Mouse (Mus musculus): Measurements from ENCODE around the gene Eml6.
A peak's percentile ranks its signal among the peaks of the same experiment; 100 is the strongest.

DNA sequence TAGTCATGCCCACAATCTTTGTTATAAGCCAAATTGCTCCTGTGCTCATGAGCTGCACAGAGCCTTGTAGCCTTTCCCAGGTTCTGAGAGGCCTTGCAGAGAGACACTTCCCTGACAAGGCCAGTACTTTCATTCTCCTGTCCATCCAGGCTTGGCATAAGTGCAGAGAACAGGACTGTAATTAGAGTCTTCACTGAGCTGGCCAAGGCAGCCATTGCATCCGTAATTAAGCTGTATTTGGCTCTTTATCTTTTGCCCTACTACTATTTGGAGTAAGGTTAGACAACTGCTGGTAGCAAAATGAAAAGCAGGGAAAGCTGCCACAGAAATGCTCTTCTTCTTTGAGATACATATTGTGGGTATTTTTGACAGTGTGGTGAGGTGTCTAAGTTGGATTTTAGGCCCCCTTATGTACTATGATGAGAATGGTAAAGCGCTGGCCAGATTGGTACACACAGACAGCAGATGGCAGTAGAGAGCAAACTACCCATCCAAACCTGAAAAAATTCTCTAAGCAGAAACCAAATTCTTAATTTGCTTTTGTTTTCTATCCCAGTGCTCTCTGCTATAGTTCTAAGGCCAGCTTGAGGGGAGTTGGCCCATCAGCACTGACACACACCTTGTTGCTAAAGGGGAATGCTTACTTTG is 164.0 kb downstream of the Eml6 start:
- peak; percentile 20; the same call in 1 of the 2 replicates for TF ChIP-seq CTCF (IDR thresholded peaks at IDR 0.05; ENCODE audit: low read depth, low read length)
- TF ChIP-seq GATA1 (IDR thresholded peaks at IDR 0.05; ENCODE audit: borderline replicate concordance, low read length), result no peak
- no peak for TF ChIP-seq POLR2AphosphoS5 (IDR thresholded peaks at IDR 0.05; ENCODE audit: insufficient replicate concordance, low read depth, low read length)
- TF ChIP-seq GATA2 (IDR thresholded peaks at IDR 0.05; ENCODE audit: borderline replicate concordance, low read depth, low read length), result no peak
- no peak for TF ChIP-seq TAL1 (conservative IDR thresholded peaks at IDR 0.05; ENCODE audit: low read depth, low read length)

Data from G1E (cell line).